Mouse (Mus musculus) olfactory bulb, adult 2 months (tissue): ENCODE data around the gene Mtcp1.

Source experiments
- CTCF ChIP-seq: fragments of 200-500 bp; IDR thresholded peaks from 2 replicates; pipeline ENCODE4 v1.5.1; 2012; ENCODE audit warnings: low read depth, mild to moderate bottlenecking, low read length, moderate library complexity; ENCODE audit not compliant: insufficient read depth
- POLR2A ChIP-seq: fragments of 200-500 bp; IDR thresholded peaks from 2 replicates; pipeline ENCODE4 v1.6.1; 2012; ENCODE audit warnings: mild to moderate bottlenecking, low read depth, low read length, moderate library complexity; ENCODE audit not compliant: insufficient read depth

GRCm38 (mm10) chrX:75372666-75373425, 43.5 kb downstream of the Mtcp1 start:
- TF ChIP-seq CTCF (no peak), POLR2A (no peak)
